Mouse (Mus musculus) adrenal gland, postnatal 4 days (tissue): ENCODE results near the gene Ttc3. TPM values are rescaled to one million over a fixed set of nuclear protein-coding genes. Genes with fewer than 3 reads are reported as not detected.
"Not testable (repeated sequence)": the region's sequence is repeated elsewhere in the genome, so short reads cannot be mapped to it uniquely, and the experiment has no call there.

ENCODE experiments used
- DNase-seq, 2 experiments: peaks; one replicate each; pipeline ENCODE4 v3.0.0; 2021 to 2022; ENCODE audit warnings: low spot score in 2 of 2, mixed read lengths in 2 of 2
- total RNA-seq, 2 experiments: library from RNA; stranded (reverse); gene quantifications; 2 replicates each; pipeline ENCODE4 v1.2.3; 2021

Ttc3 gene
- total RNA-seq, 2 experiments from 2014 or later, result 163 to 178 TPM

- no peak for DNase-seq
Observed at GRCm38 (mm10) chr16:94414151-94414550, 43.7 kb downstream of the Ttc3 start.

- no peak for DNase-seq
Observed at GRCm38 (mm10) chr16:94420498-94420897, 50.1 kb downstream of the Ttc3 start.

GRCm38 (mm10) chr16:94428948-94429347 lies 58.5 kb downstream of the Ttc3 start:
- no peak for DNase-seq

- DNase-seq, result no peak
Observed at GRCm38 (mm10) chr16:94435495-94436234, 65.2 kb downstream of the Ttc3 start.

GRCm38 (mm10) chr16:94436801-94437200 lies 66.4 kb downstream of the Ttc3 start:
- no peak for DNase-seq

- DNase-seq, result no peak
Observed at GRCm38 (mm10) chr16:94441361-94441760, 70.9 kb downstream of the Ttc3 start.

- DNase-seq, result no peak
Observed at GRCm38 (mm10) chr16:94449151-94449550, 78.7 kb downstream of the Ttc3 start.

- DNase-seq, result no peak
Observed at GRCm38 (mm10) chr16:94449632-94450031, 79.2 kb downstream of the Ttc3 start.

GRCm38 (mm10) chr16:94451545-94452488 lies 81.4 kb downstream of the Ttc3 start:
- DNase-seq, result no peak

- DNase-seq, result no peak
Observed at GRCm38 (mm10) chr16:94452768-94453167, 82.3 kb downstream of the Ttc3 start.

GRCm38 (mm10) chr16:94454146-94454545 lies 83.7 kb downstream of the Ttc3 start:
- no peak for DNase-seq

GRCm38 (mm10) chr16:94464067-94464466 lies 93.6 kb downstream of the Ttc3 start:
- DNase-seq, result no peak

GRCm38 (mm10) chr16:94465900-94466299 lies 95.5 kb downstream of the Ttc3 start:
- DNase-seq, result no peak

GRCm38 (mm10) chr16:94466317-94466716 lies 95.9 kb downstream of the Ttc3 start:
- DNase-seq, result not testable (repeated sequence)

GRCm38 (mm10) chr16:94467337-94468055 lies 97.1 kb downstream of the Ttc3 start:
- no peak for DNase-seq

GRCm38 (mm10) chr16:94468391-94468790 lies 98.0 kb downstream of the Ttc3 start:
- DNase-seq, result no peak

- no peak for DNase-seq
Observed at GRCm38 (mm10) chr16:94472515-94472951, 102.1 kb downstream of the Ttc3 start.

GRCm38 (mm10) chr16:94473086-94473822 lies 102.8 kb downstream of the Ttc3 start:
- no peak for DNase-seq

GRCm38 (mm10) chr16:94484752-94485535 lies 114.5 kb downstream of the Ttc3 start:
- DNase-seq, result no peak

- DNase-seq, result no peak
Observed at GRCm38 (mm10) chr16:94487341-94487740, 116.9 kb downstream of the Ttc3 start.
